Mouse (Mus musculus) heart, adult 9 months (tissue): Measurements from ENCODE around the gene Hoxd9.

Experiments used
- DNase-seq, 2 experiments: peaks; one replicate each; pipeline ENCODE4 v3.0.0; 2022; ENCODE audit warnings: low spot score in 2 of 2

The Hoxd9 gene

GRCm38 (mm10) chr2:74683471-74683951 is 14.0 kb upstream of the Hoxd9 start:
- DNase-seq: no peak

- DNase-seq: no peak
These were observed 13.4 kb upstream of the Hoxd9 start for GRCm38 (mm10) chr2:74684106-74684505.

- no peak for DNase-seq
These were observed 12.4 kb upstream of the Hoxd9 start for GRCm38 (mm10) chr2:74685059-74685603.

GRCm38 (mm10) chr2:74686301-74686987 is 11.1 kb upstream of the Hoxd9 start:
- DNase-seq: peak in 1 of 2 experiments; percentile 47

GRCm38 (mm10) chr2:74686988-74687697 is 10.4 kb upstream of the Hoxd9 start:
- DNase-seq: no peak

- no peak for DNase-seq
These were observed 9.6 kb upstream of the Hoxd9 start for GRCm38 (mm10) chr2:74687698-74688555.

GRCm38 (mm10) chr2:74688795-74689573 is 8.5 kb upstream of the Hoxd9 start:
- no peak for DNase-seq

GRCm38 (mm10) chr2:74689574-74690337 is 7.8 kb upstream of the Hoxd9 start:
- no peak for DNase-seq

- no peak for DNase-seq
These were observed 7.2 kb upstream of the Hoxd9 start for GRCm38 (mm10) chr2:74690338-74690716.

- no peak for DNase-seq
These were observed 6.2 kb upstream of the Hoxd9 start, which contains the start of gene Hoxd10 for GRCm38 (mm10) chr2:74691022-74691951. Hoxd10 (plus strand) TSS chr2:74691924.

- no peak for DNase-seq
These were observed 5.3 kb upstream of the Hoxd9 start for GRCm38 (mm10) chr2:74691995-74692807.

- DNase-seq: no peak
These were observed 4.6 kb upstream of the Hoxd9 start for GRCm38 (mm10) chr2:74692808-74693431.

- no peak for DNase-seq
These were observed 4.1 kb upstream of the Hoxd9 start for GRCm38 (mm10) chr2:74693432-74693827.

- no peak for DNase-seq
These were observed 3.5 kb upstream of the Hoxd9 start for GRCm38 (mm10) chr2:74694066-74694465.

GRCm38 (mm10) chr2:74695383-74695782 is 2.1 kb upstream of the Hoxd9 start:
- no peak for DNase-seq

- DNase-seq: no peak
These were observed 1.6 kb upstream of the Hoxd9 start for GRCm38 (mm10) chr2:74695813-74696430.
